Mouse (Mus musculus) NIH3T3 (cell line): ENCODE measurements around the gene Sebox.
A peak's percentile ranks its signal among the peaks of the same experiment; 100 is the strongest.

Experiments
- DNase-seq: peaks from one replicate; pipeline ENCODE4 v3.0.0-alpha.2; 2012; ENCODE audit warnings: low read depth

Sebox gene

GRCm38 (mm10) chr11:78502909-78503650 lies at the start of gene Sebox:
Gene Sebox, plus strand, starts transcription at chr11:78503447.
- no peak for DNase-seq

- peak; percentile 87 for DNase-seq
Observed at GRCm38 (mm10) chr11:78453675-78454074, 49.6 kb upstream of the Sebox start.

DNA sequence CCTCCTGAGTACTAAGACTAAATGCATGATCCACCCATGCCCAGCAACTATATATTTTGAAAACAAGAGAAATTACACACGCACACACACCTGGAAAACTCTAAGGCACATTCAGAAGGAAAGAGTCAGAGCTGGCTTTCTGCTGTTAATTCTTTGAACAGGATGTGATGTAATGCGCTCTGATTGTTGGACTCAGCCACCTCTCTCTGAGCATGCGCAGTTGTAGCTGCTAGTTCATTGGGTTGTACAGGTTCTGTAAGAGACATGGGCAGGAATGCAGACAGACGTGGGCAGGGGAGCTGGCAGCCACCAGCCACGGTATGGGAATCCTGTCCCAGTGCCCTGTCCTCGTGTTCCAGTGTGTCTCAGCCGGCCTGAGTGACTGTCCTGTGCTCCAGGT lies 49.0 kb upstream of the Sebox start:
- no peak for DNase-seq

DNA sequence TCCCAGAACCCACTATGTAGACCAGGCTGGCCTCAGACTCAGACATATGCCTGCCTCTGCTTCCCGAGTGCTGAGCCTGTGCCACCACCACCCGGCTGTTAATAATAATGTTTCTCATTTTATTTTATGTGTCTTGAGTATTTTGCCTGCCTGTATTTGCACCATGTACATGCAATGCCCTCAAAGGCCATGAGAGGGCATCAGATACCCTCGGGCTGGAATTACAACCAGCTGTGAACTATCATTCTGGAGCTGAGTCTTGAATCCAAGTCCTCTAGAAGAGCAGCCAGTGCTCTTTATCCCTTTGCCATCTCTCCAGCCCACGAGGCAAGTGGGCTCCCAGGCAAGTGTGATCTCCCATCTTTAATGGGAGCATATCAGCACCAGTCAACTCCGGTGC lies 47.9 kb upstream of the Sebox start:
- DNase-seq, result peak; percentile 72

GRCm38 (mm10) chr11:78458740-78459139 lies 44.5 kb upstream of the Sebox start:
- no peak for DNase-seq

DNA sequence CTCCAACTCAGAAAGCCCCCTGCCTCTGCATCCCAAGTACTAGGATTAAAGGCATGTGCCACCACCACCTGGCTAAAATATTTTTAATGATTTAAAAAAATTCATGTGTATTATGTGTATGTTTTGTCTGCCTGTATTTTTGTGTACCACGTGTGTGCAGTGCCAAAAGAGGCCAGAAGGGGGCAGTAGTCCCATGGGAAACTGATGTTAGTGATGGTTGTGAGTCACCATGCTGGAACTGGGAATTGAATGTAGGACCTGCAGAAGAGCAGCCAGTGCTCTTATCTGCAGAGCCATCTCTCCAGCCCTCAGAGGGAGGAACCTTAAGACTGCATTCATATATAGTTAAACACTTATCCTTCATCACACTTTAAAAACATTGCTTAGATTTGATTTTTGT lies 41.4 kb upstream of the Sebox start:
- DNase-seq, result peak; percentile 53

- DNase-seq, result no peak
Observed at GRCm38 (mm10) chr11:78462669-78463068, 40.6 kb upstream of the Sebox start.

GRCm38 (mm10) chr11:78463286-78464036 lies 39.8 kb upstream of the Sebox start:
- no peak for DNase-seq

GRCm38 (mm10) chr11:78465116-78465515 lies 38.1 kb upstream of the Sebox start:
- DNase-seq, result no peak

- peak; percentile 91 for DNase-seq
Observed at GRCm38 (mm10) chr11:78465568-78466180, 37.6 kb upstream of the Sebox start, which contains the start of gene Slc46a1. Gene Slc46a1, plus strand, starts transcription at chr11:78465697.

GRCm38 (mm10) chr11:78466242-78466912 lies 36.9 kb upstream of the Sebox start:
- no peak for DNase-seq

DNA sequence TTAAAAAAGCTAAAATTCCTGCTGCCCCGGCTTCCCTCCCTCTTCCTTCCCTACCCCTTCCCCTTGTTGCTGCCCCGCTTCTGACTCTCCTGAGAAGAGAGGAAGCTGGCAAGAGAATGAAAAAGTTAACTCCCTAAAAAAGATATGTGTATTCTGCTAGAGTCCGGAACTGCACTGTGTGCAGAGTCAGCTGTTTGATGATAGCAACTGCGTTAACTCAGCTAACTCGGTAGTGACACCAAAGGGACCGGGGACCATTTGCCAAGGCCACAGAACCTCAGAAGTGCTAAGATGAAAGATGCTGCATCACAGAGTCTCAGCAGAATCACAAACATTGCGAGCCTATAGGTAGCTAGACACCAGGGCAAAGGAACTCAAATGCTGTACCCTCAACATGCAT lies 35.7 kb upstream of the Sebox start:
- no peak for DNase-seq

DNA sequence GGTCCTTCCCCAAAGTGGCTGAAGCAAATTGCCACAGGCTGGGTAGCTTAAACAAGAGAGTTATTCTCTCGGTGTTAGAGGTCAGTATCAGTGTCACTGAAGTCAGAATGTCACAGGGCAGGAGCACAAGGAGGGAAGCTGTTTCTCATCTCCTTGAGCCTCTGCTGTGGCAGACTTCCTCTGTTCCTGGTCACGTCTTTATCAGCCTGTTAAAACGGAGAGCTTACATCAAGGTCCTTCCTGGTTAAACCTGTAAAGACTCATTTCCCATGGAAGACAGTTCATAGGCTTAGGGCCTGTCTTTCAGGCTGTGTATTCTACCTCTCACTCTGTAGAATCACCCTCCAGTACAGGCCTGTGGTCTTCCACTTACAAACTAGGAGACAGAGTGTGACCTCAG lies 35.3 kb upstream of the Sebox start:
- no peak for DNase-seq

DNA sequence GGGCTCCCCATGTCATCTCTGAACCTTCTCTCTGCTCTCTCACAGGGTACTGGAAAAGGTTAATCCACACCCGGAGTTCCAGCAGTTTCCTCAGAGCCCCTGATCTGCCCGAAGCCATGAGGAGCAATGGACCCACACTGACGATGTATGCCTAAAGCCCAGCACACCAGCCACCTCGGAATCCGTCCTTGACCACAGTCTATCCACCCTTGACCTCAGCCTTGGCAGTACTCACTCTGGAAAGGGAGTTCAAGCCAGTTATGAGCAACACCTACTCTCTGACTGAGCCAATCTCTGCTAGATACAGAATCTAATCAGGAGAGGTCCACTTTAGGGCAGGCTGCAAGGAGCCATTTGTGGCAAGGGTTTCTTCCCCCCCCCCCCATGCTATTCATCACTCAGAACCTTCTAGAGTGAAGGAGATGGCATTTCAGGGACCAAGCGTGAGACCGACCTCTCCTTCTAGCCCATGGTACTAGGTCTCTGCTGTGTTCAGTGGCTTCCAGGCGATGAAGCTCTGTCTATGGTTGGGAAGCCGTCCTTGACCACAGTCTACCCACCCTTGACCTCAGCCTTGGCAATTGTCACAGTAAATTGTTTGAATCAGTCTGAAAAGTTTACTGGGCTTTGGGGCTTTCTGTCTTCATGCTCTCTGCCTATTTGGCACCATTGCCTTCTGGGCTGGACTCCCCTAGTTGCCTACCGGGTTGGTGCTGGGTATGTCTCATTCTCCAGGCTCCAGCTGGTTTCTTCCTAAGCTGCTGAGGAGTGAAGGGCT lies 31.7 kb upstream of the Sebox start:
- no peak for DNase-seq

DNA sequence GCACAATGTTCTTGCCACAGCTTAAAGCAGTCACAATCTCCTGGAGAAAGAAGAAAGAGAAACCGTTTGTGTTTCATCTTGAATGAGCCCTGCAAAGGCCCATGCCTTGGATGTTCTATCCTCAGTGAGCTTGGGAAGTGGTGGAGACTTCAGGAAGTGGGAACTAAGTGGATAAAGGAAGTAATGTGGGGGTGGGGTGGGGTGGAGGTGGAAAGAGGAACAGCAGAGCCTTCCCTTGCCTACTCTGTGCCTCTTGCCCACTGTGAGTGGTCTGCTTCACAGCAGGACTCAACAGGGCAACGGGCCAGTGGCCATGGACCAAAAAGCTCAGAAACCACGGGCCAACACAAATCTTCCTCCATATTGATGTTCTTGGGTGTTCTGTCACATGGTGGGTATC lies 28.0 kb upstream of the Sebox start:
- DNase-seq, result no peak

- no peak for DNase-seq
Observed at GRCm38 (mm10) chr11:78483639-78484038, 19.6 kb upstream of the Sebox start.

DNA sequence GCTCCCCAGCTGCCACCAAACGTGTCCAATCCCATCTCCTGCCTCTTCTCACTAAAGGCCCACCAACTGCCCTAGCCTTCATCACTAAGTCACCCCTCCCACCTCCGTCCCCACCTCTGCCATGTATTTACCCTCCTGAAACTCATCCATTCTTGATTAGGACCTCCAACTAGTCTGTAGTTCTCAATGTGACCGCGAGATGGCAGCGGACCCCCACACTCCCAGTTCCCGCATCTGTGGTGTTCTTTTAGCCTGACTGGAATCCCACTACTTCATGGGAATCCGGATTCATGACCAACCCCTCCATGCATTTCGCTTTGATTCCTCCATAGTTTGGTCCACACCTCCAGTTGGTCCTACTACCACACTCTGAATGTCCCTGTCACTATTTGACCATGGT lies 15.1 kb upstream of the Sebox start:
- DNase-seq, result peak; percentile 86

DNA sequence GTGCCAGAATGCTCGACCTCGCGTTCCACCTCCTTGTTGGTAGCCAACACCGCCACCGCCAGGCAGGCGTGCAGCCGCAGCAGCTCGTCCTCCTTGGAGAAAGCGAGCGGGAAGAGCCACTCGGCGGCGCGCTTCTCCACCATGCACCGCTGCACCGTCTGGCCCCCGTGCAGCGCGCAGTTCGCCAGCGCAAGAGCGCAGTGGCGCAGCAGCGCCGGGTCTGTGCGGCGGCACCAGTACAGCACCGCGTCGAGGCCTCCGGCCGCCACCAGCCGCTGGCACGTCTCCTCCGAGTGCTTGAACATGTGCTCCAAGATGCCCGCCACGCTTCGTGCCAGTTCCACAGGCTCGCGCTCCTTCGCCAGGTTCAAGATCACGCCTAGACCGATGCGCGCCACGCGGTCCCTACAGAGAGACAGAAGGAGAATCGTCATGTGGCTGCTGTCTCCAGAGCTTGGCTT lies 12.4 kb upstream of the Sebox start:
- no peak for DNase-seq

GRCm38 (mm10) chr11:78495904-78496303 lies 7.3 kb upstream of the Sebox start:
- peak; percentile 84 for DNase-seq

- DNase-seq, result peak; percentile 19
Observed at GRCm38 (mm10) chr11:78497071-78497541, 6.1 kb upstream of the Sebox start.
